Mouse (Mus musculus) heart, adult 2 months (tissue): ENCODE measurements at regions not wholly inside any gene's neighbourhood (a gene's known extent, or its start where the extent isn't known, plus 50 kb on each side); places are given as distances from the start of the nearest gene placed in this dataset.

Experiments
- DNase-seq, 2 experiments: peaks; one replicate each; pipeline ENCODE4 v3.0.0; 2021
- H3K27ac ChIP-seq: fragments of 200-600 bp; 2 replicates; pipeline ENCODE4 v1.8.1; 2022
- H3K27me3 ChIP-seq: fragments of 200-500 bp; 2 replicates; pipeline ENCODE4 v1.6.1; 2012; ENCODE audit warnings: mild to moderate bottlenecking, low read length, inconsistent platforms, mixed read lengths; ENCODE audit not compliant: control insufficient read depth, insufficient read depth
- H3K36me3 ChIP-seq: fragments of 200-500 bp; 2 replicates; pipeline ENCODE4 v1.6.1; 2012; ENCODE audit warnings: low read length, inconsistent platforms; ENCODE audit not compliant: control insufficient read depth, insufficient read depth
- H3K4me1 ChIP-seq: fragments of 200-500 bp; 2 replicates; pipeline ENCODE4 v1.6.1; 2011; ENCODE audit warnings: low read length; ENCODE audit not compliant: control insufficient read depth, insufficient read depth
- H3K4me3 ChIP-seq: fragments of 200-600 bp; 2 replicates; pipeline ENCODE4 v1.8.1; 2022
- H3K79me2 ChIP-seq: fragments of 200-500 bp; replicated peaks from 2 replicates; pipeline ENCODE4 v1.6.1; 2012; ENCODE audit warnings: mild to moderate bottlenecking, inconsistent platforms, low read length, moderate library complexity, mixed read lengths; ENCODE audit not compliant: control insufficient read depth, insufficient read depth
- H3K9ac ChIP-seq: fragments of 200-500 bp; 2 replicates; pipeline ENCODE4 v1.6.1; 2012; ENCODE audit warnings: low read depth, mild to moderate bottlenecking, control low read depth, inconsistent platforms, low read length, mixed read lengths
- CTCF ChIP-seq: fragments of 200-600 bp; IDR thresholded peaks from 2 replicates; pipeline ENCODE4 v1.8.1; 2022; ENCODE audit warnings: antibody characterized with exemption, mild to moderate bottlenecking, moderate library complexity
- EP300 ChIP-seq: fragments of 200-500 bp; IDR thresholded peaks from 2 replicates; pipeline ENCODE4 v1.6.1; 2011; ENCODE audit warnings: low read depth, low read length, control low read depth; ENCODE audit not compliant: insufficient read depth
- POLR2A ChIP-seq: fragments of 200-500 bp; IDR thresholded peaks from 2 replicates; pipeline ENCODE4 v1.6.1; 2011; ENCODE audit warnings: mild to moderate bottlenecking, low read depth, low read length, control low read depth; ENCODE audit not compliant: insufficient read depth
- WGBS: fragments of 180-500 bp; shearing (Covaris S2); methylation state at CpG from one replicate; pipeline ENCODE4 v1.1.7; 2018; 5-methylcytosine and 5-hydroxymethylcytosine counted together
- intact Hi-C: fragments of 180-260 bp; cut with DNase I; formaldehyde crosslinking; loops from one replicate; pipeline ENCODE4 v1.15.1; 2025

GRCm38 (mm10) chr10:108048426-108048825 is 113.6 kb upstream of the Ppp1r12a start:
- WGBS: 85% methylated on average over 2 of the region's 2 CpGs
- no peak for TF ChIP-seq POLR2A
- no peak for TF ChIP-seq EP300
- TF ChIP-seq CTCF: no peak
- intact Hi-C loops: no loop called here

GRCm38 (mm10) chr10:108043519-108043918 is 118.5 kb upstream of the Ppp1r12a start:
- Histone ChIP-seq H3K9ac (no peak overlapping the region), H3K4me1 (no peaks in the 10 kb centered on the region), H3K36me3 (no peaks in the 10 kb centered on the region), H3K79me2 (no peaks in the 10 kb centered on the region), H3K27me3 (no peaks in the 10 kb centered on the region), H3K4me3 (no peak overlapping the region), H3K27ac (no peak overlapping the region)
- no peak for DNase-seq
- WGBS: 34% methylated on average over 2 of the region's 2 CpGs
- TF ChIP-seq CTCF: no peak
- no peak for TF ChIP-seq EP300
- TF ChIP-seq POLR2A: no peak
- intact Hi-C loops: no loop called here

More at GRCm38 (mm10) chr10:108048426-108048825, 113.6 kb upstream of the Ppp1r12a start:
- no peaks in the 10 kb centered on the region for H3K79me2 ChIP-seq
- no peak overlapping the region for H3K4me3 ChIP-seq
- H3K4me1 ChIP-seq: no peaks in the 10 kb centered on the region
- no peaks in the 10 kb centered on the region for H3K36me3 ChIP-seq
- H3K27me3 ChIP-seq: no peaks in the 10 kb centered on the region
- H3K27ac ChIP-seq: no peak overlapping the region
- DNase-seq: no peak
- no peak overlapping the region for H3K9ac ChIP-seq

GRCm38 (mm10) chr10:108040027-108040426 is 122.0 kb upstream of the Ppp1r12a start:
- TF ChIP-seq CTCF (no peak), POLR2A (no peak), EP300 (no peak)
- Histone ChIP-seq H3K4me1 (no peaks in the 10 kb centered on the region), H3K9ac (no peak overlapping the region), H3K36me3 (no peaks in the 10 kb centered on the region), H3K4me3 (no peak overlapping the region), H3K27ac (no peak overlapping the region), H3K79me2 (no peaks in the 10 kb centered on the region), H3K27me3 (no peaks in the 10 kb centered on the region)
- intact Hi-C loops: no loop called here
- DNase-seq: no peak

GRCm38 (mm10) chr10:108036486-108037109 is 124.7 kb upstream of the Otogl start:
- no peaks in the 10 kb centered on the region for H3K79me2 ChIP-seq
- intact Hi-C loops: no loop called here

GRCm38 (mm10) chr10:108034068-108034467 is 122.1 kb upstream of the Otogl start:
- Histone ChIP-seq H3K79me2 (no peaks in the 10 kb centered on the region), H3K4me3 (no peak overlapping the region), H3K27me3 (no peaks in the 10 kb centered on the region), H3K27ac (no peak overlapping the region), H3K4me1 (no peaks in the 10 kb centered on the region), H3K9ac (no peak overlapping the region), H3K36me3 (no peaks in the 10 kb centered on the region)
- intact Hi-C loops: no loop called here
- no peak for DNase-seq
- TF ChIP-seq CTCF: no peak
- TF ChIP-seq EP300: no peak
- no peak for TF ChIP-seq POLR2A
- 89% methylated on average over 3 of the region's 3 CpGs for WGBS

More at GRCm38 (mm10) chr10:108036486-108037109, 124.7 kb upstream of the Otogl start:
- WGBS: 61% methylated on average over 3 of the region's 3 CpGs
- no peaks in the 10 kb centered on the region for H3K4me1 ChIP-seq
- H3K27ac ChIP-seq: no peak overlapping the region
- H3K27me3 ChIP-seq: no peaks in the 10 kb centered on the region
- no peak overlapping the region for H3K4me3 ChIP-seq
- DNase-seq: no peak
- no peaks in the 10 kb centered on the region for H3K36me3 ChIP-seq
- H3K9ac ChIP-seq: no peak overlapping the region
- TF ChIP-seq CTCF: no peak
- no peak for TF ChIP-seq POLR2A
- no peak for TF ChIP-seq EP300

- WGBS: 100% methylated on average over 1 of the region's 1 CpGs
Observed at GRCm38 (mm10) chr10:108033317-108033795, 121.4 kb upstream of the Otogl start.

More at GRCm38 (mm10) chr10:108033317-108033795, 121.4 kb upstream of the Otogl start:
- DNase-seq: no peak
- H3K9ac ChIP-seq: no peak overlapping the region
- H3K4me1 ChIP-seq: no peaks in the 10 kb centered on the region
- no peak overlapping the region for H3K27ac ChIP-seq
- no peaks in the 10 kb centered on the region for H3K36me3 ChIP-seq
- intact Hi-C loops: no loop called here
- no peak for TF ChIP-seq CTCF
- no peak for TF ChIP-seq POLR2A
- no peak for TF ChIP-seq EP300
- H3K27me3 ChIP-seq: no peaks in the 10 kb centered on the region
- no peaks in the 10 kb centered on the region for H3K79me2 ChIP-seq
- no peak overlapping the region for H3K4me3 ChIP-seq
